Mouse (Mus musculus): Measurements from ENCODE around the gene Nuak2. TPM values are rescaled to one million over a fixed set of nuclear protein-coding genes. Genes with fewer than 3 reads are reported as not detected.

Gene Nuak2
- polyA plus RNA-seq, 1 experiment from 2014 or later, result 4.2 TPM

GRCm38 (mm10) chr1:132302341-132302866 lies 13.5 kb upstream of the Nuak2 start:
- no peak overlapping the region for H3K4me2 ChIP-seq (replicated peaks; ENCODE audit: low read depth, low read length)
- H3K36me3 ChIP-seq (ENCODE audit: control insufficient read depth, insufficient read depth, low read length), result no peaks in the 10 kb centered on the region
- WGBS, result 88% methylated on average over 9 of the region's 9 CpGs
- no peak overlapping the region for H3K4me3 ChIP-seq (ENCODE audit: low read depth, low read length)
- peaks cover 3% of the 10 kb centered on the region; the same call in 1 of the 2 replicates for H3K4me1 ChIP-seq (ENCODE audit: control insufficient read depth, insufficient read depth, low read length)
- no peak overlapping the region for H3K9ac ChIP-seq (replicated peaks; ENCODE audit: low read depth, low read length)
- H3K27me3 ChIP-seq (ENCODE audit: control insufficient read depth, insufficient read depth, low read length), result peaks cover 15% of the 10 kb centered on the region
- H3K27ac ChIP-seq (ENCODE audit: low read length), result no peak overlapping the region
- H3K9me3 ChIP-seq (ENCODE audit: control insufficient read depth, low read depth, low read length), result no peaks in the 10 kb centered on the region
- no peak for ATAC-seq (ENCODE audit: insufficient number of reproducible peaks, insufficient read depth, low FRiP score, low read depth)

- no peak overlapping the region for H3K27ac ChIP-seq (ENCODE audit: low read length)
- peaks cover 4% of the 10 kb centered on the region; the same call in 1 of the 2 replicates for H3K27me3 ChIP-seq (ENCODE audit: control insufficient read depth, insufficient read depth, low read length)
- H3K4me1 ChIP-seq (ENCODE audit: control insufficient read depth, insufficient read depth, low read length), result no peaks in the 10 kb centered on the region
- WGBS, result 23% methylated on average over 9 of the region's 9 CpGs
- no peak for ATAC-seq (ENCODE audit: insufficient number of reproducible peaks, insufficient read depth, low FRiP score, low read depth)
- no peaks in the 10 kb centered on the region for H3K9me3 ChIP-seq (ENCODE audit: control insufficient read depth, low read depth, low read length)
- no peak overlapping the region for H3K4me2 ChIP-seq (replicated peaks; ENCODE audit: low read depth, low read length)
- H3K36me3 ChIP-seq (ENCODE audit: control insufficient read depth, insufficient read depth, low read length), result no peaks in the 10 kb centered on the region
- no peak overlapping the region for H3K4me3 ChIP-seq (ENCODE audit: low read depth, low read length)
- no peak overlapping the region for H3K9ac ChIP-seq (replicated peaks; ENCODE audit: low read depth, low read length)
Observed at GRCm38 (mm10) chr1:132304618-132305214, 11.2 kb upstream of the Nuak2 start.

- no peaks in the 10 kb centered on the region for H3K4me1 ChIP-seq (ENCODE audit: control insufficient read depth, insufficient read depth, low read length)
- WGBS, result 25% methylated on average over 4 of the region's 4 CpGs
- no peak overlapping the region for H3K9ac ChIP-seq (replicated peaks; ENCODE audit: low read depth, low read length)
- no peaks in the 10 kb centered on the region for H3K9me3 ChIP-seq (ENCODE audit: control insufficient read depth, low read depth, low read length)
- no peak for ATAC-seq (ENCODE audit: insufficient number of reproducible peaks, insufficient read depth, low FRiP score, low read depth)
- H3K27me3 ChIP-seq (ENCODE audit: control insufficient read depth, insufficient read depth, low read length), result no peaks in the 10 kb centered on the region
- H3K4me2 ChIP-seq (replicated peaks; ENCODE audit: low read depth, low read length), result no peak overlapping the region
- H3K4me3 ChIP-seq (ENCODE audit: low read depth, low read length), result no peak overlapping the region
- no peaks in the 10 kb centered on the region for H3K36me3 ChIP-seq (ENCODE audit: control insufficient read depth, insufficient read depth, low read length)
- H3K27ac ChIP-seq (ENCODE audit: low read length), result no peak overlapping the region
Observed at GRCm38 (mm10) chr1:132306160-132306559, 9.8 kb upstream of the Nuak2 start.

- ATAC-seq (ENCODE audit: insufficient number of reproducible peaks, insufficient read depth, low FRiP score, low read depth), result no peak
- WGBS, result 14% methylated on average over 4 of the region's 4 CpGs
Observed at GRCm38 (mm10) chr1:132306808-132307207, 9.1 kb upstream of the Nuak2 start.

GRCm38 (mm10) chr1:132307962-132308361 lies 8.0 kb upstream of the Nuak2 start:
- no peaks in the 10 kb centered on the region for H3K9me3 ChIP-seq (ENCODE audit: control insufficient read depth, low read depth, low read length)
- no peak overlapping the region for H3K27ac ChIP-seq (ENCODE audit: low read length)
- no peak overlapping the region for H3K4me3 ChIP-seq (ENCODE audit: low read depth, low read length)
- no peak for ATAC-seq (ENCODE audit: insufficient number of reproducible peaks, insufficient read depth, low FRiP score, low read depth)
- H3K27me3 ChIP-seq (ENCODE audit: control insufficient read depth, insufficient read depth, low read length), result no peaks in the 10 kb centered on the region
- H3K4me1 ChIP-seq (ENCODE audit: control insufficient read depth, insufficient read depth, low read length), result 0 out of 2 replicates have a peak, but pooled peaks cover 3% of the 10 kb centered on the region
- H3K9ac ChIP-seq (replicated peaks; ENCODE audit: low read depth, low read length), result no peak overlapping the region
- no peak overlapping the region for H3K4me2 ChIP-seq (replicated peaks; ENCODE audit: low read depth, low read length)
- H3K36me3 ChIP-seq (ENCODE audit: control insufficient read depth, insufficient read depth, low read length), result no peaks in the 10 kb centered on the region
- 80% methylated on average over 6 of the region's 6 CpGs for whole genome bisulfite sequencing

More at GRCm38 (mm10) chr1:132306808-132307207, 9.1 kb upstream of the Nuak2 start:
- H3K27ac ChIP-seq (ENCODE audit: low read length), result no peak overlapping the region
- no peaks in the 10 kb centered on the region for H3K36me3 ChIP-seq (ENCODE audit: control insufficient read depth, insufficient read depth, low read length)
- H3K4me3 ChIP-seq (ENCODE audit: low read depth, low read length), result no peak overlapping the region
- 0 out of 2 replicates have a peak, but pooled peaks cover under 1% of the 10 kb centered on the region for H3K4me1 ChIP-seq (ENCODE audit: control insufficient read depth, insufficient read depth, low read length)
- no peak overlapping the region for H3K4me2 ChIP-seq (replicated peaks; ENCODE audit: low read depth, low read length)
- no peaks in the 10 kb centered on the region for H3K9me3 ChIP-seq (ENCODE audit: control insufficient read depth, low read depth, low read length)
- H3K9ac ChIP-seq (replicated peaks; ENCODE audit: low read depth, low read length), result no peak overlapping the region
- H3K27me3 ChIP-seq (ENCODE audit: control insufficient read depth, insufficient read depth, low read length), result no peaks in the 10 kb centered on the region

- no peak overlapping the region for H3K9ac ChIP-seq (replicated peaks; ENCODE audit: low read depth, low read length)
- WGBS, result 85% methylated on average over 7 of the region's 7 CpGs
- 0 out of 2 replicates have a peak, but pooled peaks cover 3% of the 10 kb centered on the region for H3K4me1 ChIP-seq (ENCODE audit: control insufficient read depth, insufficient read depth, low read length)
- no peak overlapping the region for H3K4me3 ChIP-seq (ENCODE audit: low read depth, low read length)
- no peaks in the 10 kb centered on the region for H3K27me3 ChIP-seq (ENCODE audit: control insufficient read depth, insufficient read depth, low read length)
- no peak overlapping the region for H3K4me2 ChIP-seq (replicated peaks; ENCODE audit: low read depth, low read length)
- H3K36me3 ChIP-seq (ENCODE audit: control insufficient read depth, insufficient read depth, low read length), result no peaks in the 10 kb centered on the region
- no peaks in the 10 kb centered on the region for H3K9me3 ChIP-seq (ENCODE audit: control insufficient read depth, low read depth, low read length)
- no peak for ATAC-seq (ENCODE audit: insufficient number of reproducible peaks, insufficient read depth, low FRiP score, low read depth)
- H3K27ac ChIP-seq (ENCODE audit: low read length), result no peak overlapping the region
Observed at GRCm38 (mm10) chr1:132308674-132309073, 7.3 kb upstream of the Nuak2 start.

GRCm38 (mm10) chr1:132310754-132311153 lies 5.2 kb upstream of the Nuak2 start:
- no peak for ATAC-seq (ENCODE audit: insufficient number of reproducible peaks, insufficient read depth, low FRiP score, low read depth)
- Histone ChIP-seq H3K9ac (replicated peaks; ENCODE audit: low read depth, low read length) (no peak overlapping the region), H3K36me3 (ENCODE audit: control insufficient read depth, insufficient read depth, low read length) (no peaks in the 10 kb centered on the region), H3K4me3 (ENCODE audit: low read depth, low read length) (no peak overlapping the region), H3K27me3 (ENCODE audit: control insufficient read depth, insufficient read depth, low read length) (0 out of 2 replicates have a peak, but pooled peaks cover 5% of the 10 kb centered on the region), H3K4me1 (ENCODE audit: control insufficient read depth, insufficient read depth, low read length) (0 out of 2 replicates have a peak, but pooled peaks cover 5% of the 10 kb centered on the region), H3K4me2 (replicated peaks; ENCODE audit: low read depth, low read length) (no peak overlapping the region), H3K9me3 (ENCODE audit: control insufficient read depth, low read depth, low read length) (no peaks in the 10 kb centered on the region), H3K27ac (ENCODE audit: low read length) (no peak overlapping the region)
- 50% methylated on average over 7 of the region's 7 CpGs for WGBS

GRCm38 (mm10) chr1:132311174-132311859 lies 4.6 kb upstream of the Nuak2 start:
- ATAC-seq (ENCODE audit: insufficient number of reproducible peaks, insufficient read depth, low FRiP score, low read depth), result no peak

More at GRCm38 (mm10) chr1:132311174-132311859, 4.6 kb upstream of the Nuak2 start:
- H3K36me3 ChIP-seq (ENCODE audit: control insufficient read depth, insufficient read depth, low read length), result no peaks in the 10 kb centered on the region
- H3K9me3 ChIP-seq (ENCODE audit: control insufficient read depth, low read depth, low read length), result no peaks in the 10 kb centered on the region
- no peak overlapping the region for H3K4me3 ChIP-seq (ENCODE audit: low read depth, low read length)
- H3K4me2 ChIP-seq (replicated peaks; ENCODE audit: low read depth, low read length), result no peak overlapping the region
- H3K9ac ChIP-seq (replicated peaks; ENCODE audit: low read depth, low read length), result no peak overlapping the region
- WGBS, result 66% methylated on average over 10 of the region's 10 CpGs
- H3K27ac ChIP-seq (ENCODE audit: low read length), result no peak overlapping the region
- 0 out of 2 replicates have a peak, but pooled peaks cover 7% of the 10 kb centered on the region for H3K27me3 ChIP-seq (ENCODE audit: control insufficient read depth, insufficient read depth, low read length)
- H3K4me1 ChIP-seq (ENCODE audit: control insufficient read depth, insufficient read depth, low read length), result 0 out of 2 replicates have a peak, but pooled peaks cover 6% of the 10 kb centered on the region

All from stomach, embryonic 14.5 days (tissue).